Mouse (Mus musculus) urinary bladder, postnatal 25 days (tissue): Measurements from ENCODE around the gene Ccdc92.

Experiments
- DNase-seq: peaks from one replicate; pipeline ENCODE4 v3.0.0; 2022; ENCODE audit warnings: low spot score

Gene Ccdc92

DNA sequence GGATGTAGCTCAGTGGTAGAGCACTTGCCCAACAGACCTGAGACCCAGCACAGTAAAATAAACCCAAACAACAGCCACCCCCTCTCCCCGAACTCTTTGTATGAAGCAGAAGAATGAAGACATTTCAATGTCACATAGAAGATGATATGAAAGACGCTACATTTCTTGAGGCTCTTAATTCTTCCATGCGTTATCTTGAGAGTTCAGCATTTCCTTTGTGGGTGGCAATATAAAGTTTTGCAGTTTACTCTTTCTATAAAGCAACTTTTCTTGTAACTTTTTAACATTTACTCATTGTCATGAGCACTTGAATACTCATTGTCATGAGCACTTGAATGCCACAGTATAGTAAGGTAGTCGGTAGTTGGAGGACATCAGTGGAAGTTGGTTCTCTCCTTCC, 8.0 kb downstream of the Ccdc92 start:
- DNase-seq, result no peak

DNA sequence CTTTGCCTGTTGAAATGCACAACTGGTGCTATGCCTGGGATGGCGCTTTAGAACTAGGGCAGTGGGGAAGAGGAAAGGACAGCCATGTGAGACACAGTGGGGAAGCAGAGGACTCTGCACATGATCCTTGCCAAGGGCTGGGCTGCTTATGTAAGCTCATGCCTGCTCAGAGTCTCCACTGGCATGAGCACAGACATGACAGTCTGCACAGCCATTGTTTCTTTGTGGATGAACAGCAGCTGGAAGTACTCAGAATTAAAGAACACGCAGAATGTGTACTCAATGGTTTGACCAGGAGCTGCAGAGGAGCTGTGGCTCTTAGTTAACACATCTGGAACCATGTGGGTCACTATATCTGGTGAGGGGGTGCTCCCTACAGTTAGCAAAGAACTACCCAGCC, 9.1 kb downstream of the Ccdc92 start:
- DNase-seq, result no peak

DNA sequence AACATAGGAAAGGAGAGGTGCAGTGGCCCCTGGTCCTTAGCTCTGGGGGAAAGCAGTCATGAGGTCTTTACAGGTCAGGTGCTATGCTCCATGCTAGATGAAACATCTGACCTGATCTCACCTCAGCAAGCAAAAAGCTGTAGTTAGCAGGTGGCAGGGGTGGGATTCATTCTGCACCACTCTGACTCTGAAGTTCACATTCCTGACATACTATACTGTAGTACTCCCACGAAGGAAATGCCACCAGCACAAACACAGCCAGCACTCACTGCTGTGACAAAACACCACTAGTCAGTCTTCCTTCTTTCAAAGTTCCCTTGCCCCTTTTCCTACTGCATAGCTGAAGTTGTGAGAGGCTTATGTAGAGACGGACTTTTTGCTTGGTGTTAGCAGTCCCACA, 9.9 kb downstream of the Ccdc92 start:
- no peak for DNase-seq

DNA sequence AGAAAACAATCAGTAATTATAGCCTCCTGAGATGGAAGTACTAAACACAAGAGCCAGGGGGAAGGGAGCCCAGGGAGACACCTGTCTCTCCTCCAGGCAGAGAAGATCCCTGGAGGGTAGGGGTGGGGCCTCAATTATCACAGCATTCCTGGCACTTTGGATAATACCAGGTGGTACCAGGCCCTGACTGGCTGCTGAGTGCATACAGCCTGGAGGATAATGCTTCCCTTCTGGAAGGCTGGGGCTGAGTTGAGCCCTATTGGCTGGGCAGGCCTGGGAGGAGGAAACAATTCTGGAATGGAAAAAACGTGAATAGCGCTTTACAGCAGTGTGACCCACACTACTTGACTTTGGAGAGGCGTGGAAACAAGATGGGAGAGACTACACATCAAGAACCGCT, 10.7 kb downstream of the Ccdc92 start:
- DNase-seq, result no peak

DNA sequence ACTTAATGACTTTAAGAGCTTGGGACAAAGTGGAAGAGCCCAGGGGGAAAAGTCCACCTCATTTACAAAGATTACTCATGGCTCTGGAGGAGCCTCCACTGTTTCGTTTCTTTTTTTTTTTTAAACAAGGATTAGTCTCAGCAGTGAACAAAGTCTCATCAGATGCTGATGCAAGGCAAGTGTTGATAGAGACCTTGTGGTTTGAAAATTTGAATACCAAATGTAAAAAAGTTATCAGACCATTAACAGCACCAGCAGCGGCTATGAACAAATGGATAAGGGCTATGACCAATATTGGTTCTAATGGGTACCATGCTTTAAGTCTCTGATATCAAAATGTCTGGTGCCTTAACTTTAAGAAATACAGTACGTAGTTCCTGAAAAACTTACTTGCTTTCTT, 13.2 kb downstream of the Ccdc92 start:
- DNase-seq, result no peak

DNA sequence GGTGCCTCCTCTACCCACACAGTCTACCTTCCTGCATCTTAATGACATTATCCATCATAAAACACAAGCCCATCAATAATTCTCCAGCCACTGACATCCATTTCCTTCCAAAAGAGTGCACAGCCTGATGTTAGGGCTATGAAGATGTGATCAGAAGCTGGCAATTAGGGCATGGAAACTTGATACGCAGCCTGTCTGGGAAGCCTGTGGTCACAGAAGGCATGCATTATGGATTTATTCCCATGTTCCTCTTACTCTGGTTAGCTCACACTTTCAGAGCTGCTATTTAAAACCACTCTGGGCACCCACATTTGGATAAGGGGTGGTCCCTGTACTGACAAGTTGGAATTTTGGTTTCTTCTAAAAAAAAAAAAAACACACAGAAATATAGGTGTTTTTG, 15.2 kb downstream of the Ccdc92 start:
- DNase-seq, result no peak

DNA sequence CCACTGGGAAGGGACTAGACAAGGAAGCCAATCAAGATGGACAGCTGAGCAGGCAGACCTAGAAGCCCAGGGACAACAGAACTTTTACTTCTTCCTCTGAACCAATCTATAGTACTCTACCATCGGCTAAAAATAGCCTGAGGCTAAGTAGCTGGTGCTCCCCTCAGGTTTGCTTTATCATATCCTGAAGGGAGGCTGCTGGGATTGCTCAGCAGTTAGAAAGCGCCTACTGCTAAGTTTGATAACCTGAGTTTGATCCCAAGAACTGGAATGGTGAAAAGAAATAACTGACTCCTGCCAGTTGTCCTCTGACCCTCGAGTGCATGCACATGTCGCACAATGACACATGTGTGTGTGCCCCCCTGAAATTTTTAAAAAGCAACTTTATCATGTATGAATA, 17.3 kb downstream of the Ccdc92 start:
- no peak for DNase-seq

DNA sequence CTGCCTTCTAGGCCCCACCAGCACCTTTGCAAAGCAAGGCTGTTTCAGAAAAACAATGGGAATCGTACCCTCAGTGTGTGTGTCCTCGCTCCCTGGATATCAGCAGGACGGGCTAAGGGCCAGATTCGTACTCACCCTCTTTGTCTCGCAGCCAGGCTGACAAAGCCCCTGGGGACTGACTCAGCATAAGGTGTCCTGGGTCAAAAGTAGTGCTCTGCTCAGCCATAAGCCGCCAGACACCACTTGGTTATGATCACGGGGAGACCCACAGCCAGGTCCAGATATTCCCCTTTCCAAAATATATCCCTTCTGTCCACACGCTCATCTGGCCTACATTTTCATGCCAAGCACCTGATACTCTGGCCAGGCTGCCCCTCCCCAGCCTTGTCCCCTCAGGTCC, 18.8 kb downstream of the Ccdc92 start:
- DNase-seq, result no peak

DNA sequence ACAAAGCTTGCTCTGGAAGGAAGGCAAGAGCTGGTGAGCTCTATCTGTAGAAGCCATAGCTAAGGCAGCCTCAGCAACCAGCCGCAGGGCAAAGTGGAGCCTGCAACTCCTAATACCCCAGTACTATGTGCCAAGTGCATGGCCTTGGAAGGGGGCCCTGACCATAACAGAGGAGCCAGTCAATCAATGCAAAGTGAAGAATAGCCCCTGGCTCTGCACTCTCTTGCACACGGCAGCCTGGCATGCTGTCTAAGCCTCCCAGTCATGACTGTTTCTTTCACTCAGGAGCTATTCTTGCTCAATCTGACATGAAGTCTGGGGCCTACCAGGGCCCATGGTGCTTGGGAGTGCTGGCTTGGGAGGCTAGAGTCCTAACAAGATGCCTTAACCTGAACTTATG, 21.6 kb downstream of the Ccdc92 start:
- no peak for DNase-seq

DNA sequence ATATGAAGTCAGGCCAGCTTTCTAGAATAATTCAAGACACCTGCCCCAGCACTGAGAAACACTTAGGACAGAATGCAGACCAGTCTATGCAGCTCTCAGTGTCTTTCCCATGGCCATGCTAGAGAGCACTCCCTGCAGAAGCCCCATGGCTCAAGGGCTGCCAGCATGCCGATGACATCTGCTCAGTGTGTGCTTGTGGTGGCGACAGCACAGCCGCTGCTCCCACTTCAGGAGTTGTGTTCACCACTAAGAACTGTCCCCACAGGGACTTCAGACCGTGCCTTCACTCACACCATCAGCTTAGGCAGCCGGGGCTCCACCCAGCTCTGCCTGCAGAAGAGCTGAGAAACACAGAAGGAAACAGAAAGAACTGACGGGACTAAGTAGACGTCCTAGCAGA, 22.0 kb downstream of the Ccdc92 start:
- no peak for DNase-seq

DNA sequence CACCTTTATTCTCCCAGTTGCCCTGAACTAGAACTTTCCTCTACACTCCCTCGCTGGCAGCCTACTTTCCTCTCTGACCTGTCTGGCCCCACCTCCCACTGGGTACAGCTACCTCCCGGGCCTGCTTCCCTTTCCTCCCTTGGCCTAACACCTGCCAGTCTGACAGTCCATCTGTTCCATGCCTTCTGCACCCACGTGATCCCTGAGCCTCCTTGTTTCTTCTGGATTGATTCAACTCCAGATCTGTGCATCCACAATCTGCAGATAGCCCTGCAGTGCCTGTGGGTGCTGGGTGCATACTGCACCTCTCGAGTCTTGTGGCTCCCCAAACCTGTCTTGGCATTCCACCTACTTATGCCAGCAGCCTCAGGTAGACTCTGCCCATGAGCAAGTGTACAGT, 25.6 kb downstream of the Ccdc92 start:
- DNase-seq, result no peak

DNA sequence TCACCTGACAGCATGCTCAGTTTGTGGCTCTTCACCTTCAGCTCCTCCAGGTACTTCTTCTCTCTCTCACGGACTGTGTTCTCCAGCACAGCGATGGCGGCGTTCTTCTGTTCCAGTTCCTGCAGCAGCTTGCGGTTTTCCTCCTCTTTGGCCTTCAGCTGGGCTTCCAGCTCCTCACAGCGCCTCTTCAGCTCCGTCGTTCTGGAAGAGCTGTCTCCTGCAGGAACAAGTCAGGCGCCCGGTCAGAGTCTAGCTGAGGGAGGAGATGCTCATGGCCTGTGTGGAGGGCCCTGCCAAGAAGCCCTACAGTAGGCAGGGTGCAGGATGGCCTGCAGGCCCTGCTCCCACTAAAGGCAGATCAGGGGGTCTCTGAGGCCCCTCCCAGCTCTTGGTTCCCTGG, 26.1 kb downstream of the Ccdc92 start:
- no peak for DNase-seq

DNA sequence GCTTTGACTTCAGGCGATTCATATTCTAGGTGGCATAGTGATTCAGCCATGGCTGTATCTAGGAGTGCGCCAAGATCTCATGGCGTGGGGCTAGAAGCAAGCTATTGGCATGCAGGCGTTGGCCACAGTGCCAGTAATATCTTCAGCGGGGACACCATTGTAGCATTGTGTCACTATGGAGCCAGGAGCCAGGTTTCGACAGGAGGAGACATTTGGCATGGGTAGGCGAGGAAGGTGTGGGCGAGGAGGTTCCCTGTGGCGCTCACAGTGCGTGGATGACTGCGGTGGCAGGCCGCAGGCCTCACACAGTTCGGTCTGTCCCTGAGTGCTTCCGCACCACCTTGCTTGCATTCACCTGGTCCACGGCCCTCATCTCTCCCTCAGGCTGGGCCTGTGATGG, 27.0 kb downstream of the Ccdc92 start:
- no peak for DNase-seq

DNA sequence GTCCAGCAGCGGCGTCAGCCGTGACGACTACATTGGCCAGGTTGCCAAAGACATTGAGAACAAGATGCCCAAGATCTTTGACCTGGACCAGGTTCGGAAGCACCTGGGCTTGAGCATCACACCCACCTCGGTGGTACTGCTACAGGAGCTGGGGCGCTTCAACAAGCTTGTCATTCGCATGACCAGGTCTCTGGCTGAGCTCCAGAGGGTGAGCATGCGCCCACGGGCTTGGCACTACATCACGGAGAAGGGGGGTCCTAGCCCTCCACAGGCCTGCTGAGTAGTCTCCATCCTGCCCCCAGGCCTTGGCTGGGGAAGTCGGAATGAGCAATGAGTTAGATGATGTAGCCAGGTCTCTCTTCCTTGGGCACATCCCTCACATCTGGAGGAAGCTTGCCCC, 31.9 kb downstream of the Ccdc92 start:
- no peak for DNase-seq

DNA sequence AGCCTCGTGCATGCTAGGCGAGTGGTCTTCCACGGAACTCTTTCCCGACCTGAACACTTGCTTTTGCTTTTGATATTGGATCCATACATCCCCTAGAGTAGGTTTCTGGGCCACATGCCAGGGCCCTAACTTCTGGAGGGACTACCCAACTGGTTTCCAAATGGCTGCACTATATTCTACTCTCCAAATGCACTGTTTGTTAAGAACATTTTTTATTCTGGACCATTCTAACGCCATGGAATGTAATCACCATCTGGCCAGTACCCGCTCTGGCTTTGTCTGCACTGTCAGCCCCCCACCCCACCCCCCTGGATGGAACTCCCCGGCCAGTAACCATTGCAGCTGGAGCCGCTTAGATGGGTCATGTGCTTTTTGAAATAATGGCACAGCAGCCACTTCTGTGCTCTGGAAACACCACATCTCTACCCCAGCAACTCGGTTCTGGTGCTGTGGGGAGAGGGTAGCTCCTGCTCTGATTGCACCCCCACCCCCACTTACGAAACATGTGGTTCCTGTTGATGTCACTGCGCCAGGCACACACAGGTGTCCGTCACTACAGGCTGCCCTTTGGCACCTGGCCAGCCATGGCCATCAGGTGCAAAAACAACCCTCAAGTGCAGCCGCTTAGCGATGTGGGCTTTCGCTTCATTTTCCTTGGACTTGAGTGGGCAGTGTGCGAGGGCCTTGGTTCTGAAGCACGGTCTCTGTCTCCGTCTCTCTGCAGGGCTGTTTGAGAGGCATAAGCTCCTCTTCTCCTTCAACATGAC, 39.9 kb downstream of the Ccdc92 start:
- DNase-seq, result no peak

DNA sequence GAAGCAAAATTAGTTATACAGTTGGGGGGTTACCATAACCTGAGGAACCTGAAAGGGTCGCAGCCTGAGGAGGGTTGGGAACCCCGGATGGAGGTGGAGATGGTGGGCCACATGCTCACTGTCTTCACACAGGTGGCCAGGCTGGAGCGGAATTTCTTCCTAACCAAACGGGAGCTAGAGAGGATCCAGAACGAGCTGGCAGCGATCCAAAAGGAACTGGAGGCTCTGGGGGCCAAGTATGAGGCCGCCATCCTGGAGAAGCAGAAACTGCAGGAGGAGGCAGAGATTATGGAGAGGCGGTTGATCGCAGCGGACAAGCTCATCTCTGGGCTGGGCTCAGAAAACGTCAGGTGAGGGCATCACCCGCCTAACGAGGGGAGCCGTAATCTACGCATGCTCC, 45.2 kb downstream of the Ccdc92 start:
- DNase-seq, result no peak

DNA sequence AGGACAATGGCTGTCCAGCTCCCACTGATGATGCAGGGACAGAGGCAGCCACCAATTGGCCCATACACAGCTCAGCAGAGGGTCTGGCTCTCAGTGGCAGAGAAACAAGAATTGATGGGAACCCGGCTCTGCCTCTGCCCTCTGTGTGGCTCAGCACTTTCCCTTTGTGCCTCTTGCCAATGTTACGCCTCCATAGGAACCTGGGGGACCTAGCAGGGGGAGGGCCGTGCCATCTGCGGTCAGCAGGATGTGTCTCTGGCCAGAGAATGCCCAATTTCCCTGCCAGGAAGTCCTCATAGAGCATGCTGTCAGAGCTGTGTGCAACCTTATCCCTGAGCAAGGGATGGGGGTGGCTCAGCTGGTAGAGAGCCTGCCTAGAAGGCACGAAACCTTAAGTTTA, 47.4 kb downstream of the Ccdc92 start:
- DNase-seq, result no peak

DNA sequence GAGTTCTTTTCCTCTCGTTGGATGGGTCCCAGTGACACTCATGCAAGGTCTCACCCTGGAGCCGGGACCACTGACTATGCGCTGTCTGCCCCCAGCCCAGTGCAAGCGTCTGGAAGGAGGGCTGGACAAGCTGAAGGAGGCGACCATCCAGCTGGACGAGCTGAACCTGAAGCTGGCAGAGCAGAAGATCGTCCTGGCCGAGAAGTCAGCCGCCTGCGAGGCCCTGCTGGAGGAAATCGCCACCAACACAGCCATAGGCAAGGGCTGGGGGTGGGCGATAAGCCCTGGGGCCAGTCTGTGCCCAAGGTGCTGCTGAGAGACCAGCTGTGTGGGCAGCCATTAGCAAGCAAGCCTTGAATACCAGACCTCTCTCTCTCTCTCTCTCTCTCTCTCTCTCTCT, 49.8 kb downstream of the Ccdc92 start:
- DNase-seq, result no peak

DNA sequence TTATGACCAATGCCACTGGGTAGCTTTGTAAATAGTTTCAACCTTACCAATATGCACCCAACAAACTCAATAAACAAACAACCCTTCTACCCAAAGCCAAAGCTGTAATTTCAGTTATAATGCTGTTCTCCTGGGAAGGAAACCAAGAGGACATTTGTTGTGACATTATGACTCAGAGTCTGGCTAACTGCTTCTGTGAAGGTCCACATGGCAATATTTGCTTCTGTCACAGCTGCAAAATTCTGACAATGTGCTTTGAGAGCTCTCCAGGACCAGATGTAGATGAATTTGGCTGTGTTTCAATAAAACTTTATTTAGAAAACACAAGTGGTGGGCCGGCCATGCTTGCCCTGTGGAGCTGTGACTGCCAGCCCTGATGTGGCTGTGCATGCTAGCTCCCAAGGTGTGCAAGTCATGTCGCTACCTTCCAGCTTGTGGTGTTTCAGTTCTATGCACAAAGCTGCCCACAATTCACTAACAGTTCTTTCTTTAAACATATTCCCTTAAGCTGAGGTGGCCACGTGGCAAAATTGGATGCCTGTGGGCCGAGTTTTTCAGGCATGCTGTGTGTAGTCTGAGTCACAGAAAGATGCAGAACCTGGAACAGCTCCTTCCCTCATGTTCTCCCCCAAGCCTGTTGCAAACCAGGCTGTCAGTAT, 52.4 kb downstream of the Ccdc92 start:
- DNase-seq, result no peak

DNA sequence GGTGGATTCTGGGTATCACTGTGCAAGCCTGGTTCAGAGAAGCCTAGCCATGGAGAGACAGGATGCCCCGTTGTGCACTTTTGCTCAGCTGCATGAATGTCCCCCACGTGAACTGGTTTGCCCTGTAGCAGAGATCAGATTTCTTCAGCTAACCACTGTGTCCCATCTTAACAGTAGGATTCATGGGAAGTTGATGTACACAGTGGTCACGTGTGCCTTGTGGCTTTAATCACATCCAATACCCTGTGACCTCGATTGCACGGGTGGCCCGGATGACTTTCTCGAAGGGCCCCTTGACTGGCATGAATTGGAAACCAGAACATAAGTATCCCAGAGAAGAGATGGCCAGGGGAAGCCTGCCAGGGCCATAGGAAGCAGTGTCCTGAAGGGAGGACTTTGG, 70.1 kb downstream of the Ccdc92 start:
- no peak for DNase-seq

DNA sequence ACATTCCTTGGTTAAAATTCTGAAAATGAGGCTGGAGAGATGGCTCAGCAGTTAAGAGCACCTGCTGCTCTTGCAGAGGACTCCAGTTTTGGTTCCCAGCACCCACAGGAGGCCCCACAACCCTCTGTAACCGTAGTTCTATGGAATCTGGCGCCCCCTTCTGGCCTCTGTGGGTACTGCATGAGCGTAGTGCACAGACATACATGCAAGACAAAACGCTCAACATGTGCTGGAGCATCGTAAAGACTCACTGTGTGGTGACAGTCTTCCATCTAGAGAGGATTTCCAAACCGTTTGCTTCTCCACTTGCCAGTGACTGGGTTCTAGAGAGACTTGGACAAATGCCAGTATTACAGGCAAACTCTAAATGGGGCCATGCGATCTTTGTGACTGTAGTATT, 76.6 kb downstream of the Ccdc92 start:
- DNase-seq, result no peak
